Mouse (Mus musculus) cerebellum, adult 2 months (tissue): Measurements from ENCODE around the gene Hoxb5.

Source experiments
- CTCF ChIP-seq: fragments of 200-500 bp; IDR thresholded peaks from 2 replicates; pipeline ENCODE4 v1.5.1; 2011; ENCODE audit warnings: low read depth, mild to moderate bottlenecking, control low read depth, low read length, moderate library complexity, borderline replicate concordance; ENCODE audit not compliant: insufficient read depth
- POLR2A ChIP-seq: fragments of 200-500 bp; IDR thresholded peaks from 2 replicates; pipeline ENCODE4 v1.6.1; 2011; ENCODE audit warnings: low read length, control low read depth, borderline replicate concordance; ENCODE audit not compliant: insufficient read depth

DNA sequence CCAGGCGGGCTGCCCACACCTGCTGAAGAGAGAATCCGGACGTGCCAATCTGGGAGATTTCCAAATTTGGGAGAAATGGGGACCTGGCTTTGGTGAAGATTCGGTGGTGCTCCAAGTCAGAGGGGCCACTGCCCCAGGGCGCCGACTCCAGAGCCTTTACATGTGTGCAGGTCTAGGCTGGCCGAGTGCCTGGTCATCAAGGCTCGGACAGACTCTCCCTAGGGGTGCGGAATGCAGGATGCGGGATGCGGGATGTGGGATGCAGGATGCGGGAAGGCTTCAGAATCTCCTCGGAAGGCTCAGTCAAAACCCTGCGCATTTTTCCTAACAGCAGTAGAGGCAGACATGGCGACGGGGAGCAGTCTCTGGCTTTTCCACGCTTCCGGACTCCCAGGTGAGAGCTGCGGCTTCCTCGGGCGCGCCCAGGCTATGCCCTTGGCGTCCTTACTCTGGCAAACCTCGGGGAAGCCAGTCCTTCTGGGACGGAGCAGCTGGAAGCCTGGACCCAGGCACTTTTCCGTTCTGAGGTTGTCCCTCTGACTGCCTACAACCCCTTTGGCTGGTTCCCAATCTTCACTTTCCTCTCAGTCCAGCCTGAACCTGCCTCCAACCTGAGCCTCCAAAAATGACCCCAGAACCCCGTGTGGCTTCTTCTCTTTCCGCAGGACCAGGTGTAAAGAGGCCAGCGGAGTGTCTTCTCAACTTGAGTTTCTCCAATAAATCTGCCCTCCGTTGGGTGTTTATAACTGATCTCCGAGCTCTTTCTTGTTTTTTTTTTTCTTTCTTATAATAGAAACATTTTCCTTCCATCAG is 23.5 kb upstream of the Hoxb5 start:
- TF ChIP-seq CTCF (no peak), POLR2A (no peak)
